ENCODE assay signal across 8 mouse cellular contexts in genomic region chr5:3516481-3517075, GRCm38 (mm10). TPM values are rescaled to one million over a fixed set of nuclear protein-coding genes. Genes with fewer than 3 reads are reported as not detected.
DNase-seq lines count a peak whose midpoint lies in the region; ATAC-seq and TF ChIP-seq lines count a peak whose summit lies in the region.

No protein-coding gene starts in this region.

- H3K4me1 ChIP-seq in liver, adult 2 months (ENCODE audit: control insufficient read depth, insufficient read depth, low read length): peaks cover 4% of the 10 kb centered on the region
- peaks cover 38% of the 10 kb centered on the region for H3K4me1 ChIP-seq in liver, embryonic 12.5 days
- no peaks in the 10 kb centered on the region for H3K4me1 ChIP-seq in heart, embryonic 16.5 days (ENCODE audit: control insufficient read depth, insufficient read depth, low read length)

- TF ChIP-seq POLR2A in liver, adult 2 months (IDR thresholded peaks at IDR 0.05; ENCODE audit: extremely low read depth, insufficient read depth, low read length): no peak

- no peak overlapping the region for H3K27ac ChIP-seq in liver, adult 2 months (replicated peaks; ENCODE audit: insufficient read depth, low read depth, low read length)
- H3K27ac ChIP-seq in liver, embryonic 12.5 days: no peak overlapping the region
- H3K27ac ChIP-seq in heart, embryonic 16.5 days (ENCODE audit: low read length): no peak overlapping the region

- H3K9me3 ChIP-seq in liver, embryonic 12.5 days (replicated peaks): no peaks in the 10 kb centered on the region
- H3K9me3 ChIP-seq in heart, embryonic 16.5 days (replicated peaks; ENCODE audit: control insufficient read depth, low read length): no peaks in the 10 kb centered on the region

- H3K79me2 ChIP-seq in liver, adult 2 months (ENCODE audit: control insufficient read depth, insufficient read depth, low read length): no peaks in the 10 kb centered on the region

- 38% methylated on average over 9 of the region's 9 CpGs for WGBS in liver, adult 2 months
- 66% methylated on average over 9 of the region's 9 CpGs for WGBS in liver, embryonic 12.5 days (ENCODE audit: insufficient replicate concordance)
- WGBS in heart, embryonic 16.5 days: 56% methylated on average over 9 of the region's 9 CpGs

- no peak overlapping the region for H3K4me2 ChIP-seq in liver, embryonic 12.5 days
- H3K4me2 ChIP-seq in heart, embryonic 16.5 days (ENCODE audit: low read depth, low read length): no peak overlapping the region

- TF ChIP-seq CTCF in liver, adult 2 months (IDR thresholded peaks at IDR 0.05; ENCODE audit: low read depth, low read length): peak; percentile 57

- no peak overlapping the region for H3K9ac ChIP-seq in liver, adult 2 months (ENCODE audit: low read depth, low read length)
- H3K9ac ChIP-seq in liver, embryonic 12.5 days: no peak overlapping the region
- H3K9ac ChIP-seq in heart, embryonic 16.5 days (ENCODE audit: low read length): no peak overlapping the region; the same call in 1 of the 2 replicates

- no peaks in the 10 kb centered on the region for H3K27me3 ChIP-seq in liver, adult 2 months (ENCODE audit: control insufficient read depth, insufficient read depth, low read length)
- H3K27me3 ChIP-seq in liver, embryonic 12.5 days (replicated peaks): no peaks in the 10 kb centered on the region
- H3K27me3 ChIP-seq in heart, embryonic 16.5 days (ENCODE audit: control insufficient read depth, insufficient read depth, low read length): no peaks in the 10 kb centered on the region

- peak; percentile 67 for DNase-seq in liver, adult 2 months (ENCODE audit: extremely low read depth, low read depth, low spot score)
- DNase-seq in brain, adult 2 months (ENCODE audit: low read depth, low spot score): peak; percentile 80
- peak; percentile 70 for DNase-seq in kidney, postnatal 14 days
- peak; percentile 74 for DNase-seq in lung, postnatal 10 days
- DNase-seq in right cerebral cortex, adult 2 months (ENCODE audit: low spot score in 2 of 2): peak; percentile 44 to 58
- DNase-seq in urinary bladder, postnatal 10 days (ENCODE audit: low spot score): no peak

- no peak overlapping the region for H3K4me3 ChIP-seq in liver, adult 2 months (ENCODE audit: insufficient read depth, low read depth, low read length)
- no peak overlapping the region for H3K4me3 ChIP-seq in liver, embryonic 12.5 days
- no peak overlapping the region for H3K4me3 ChIP-seq in heart, embryonic 16.5 days (ENCODE audit: low read length)

- peaks cover 12% of the 10 kb centered on the region; the same call in 1 of the 2 replicates for H3K36me3 ChIP-seq in liver, adult 2 months (ENCODE audit: control insufficient read depth, insufficient read depth, low read length)
- H3K36me3 ChIP-seq in liver, embryonic 12.5 days: peaks cover 38% of the 10 kb centered on the region
- peaks cover 14% of the 10 kb centered on the region for H3K36me3 ChIP-seq in heart, embryonic 16.5 days (ENCODE audit: control insufficient read depth, insufficient read depth)

- no peak for ATAC-seq in liver, embryonic 12.5 days
- peak; percentile 85 for ATAC-seq in heart, embryonic 16.5 days (replicated peaks; ENCODE audit: extremely low read depth, insufficient read depth, low FRiP score)

RNA-seq across cellular contexts. Expression of gene Fam133b, which starts 27.1 kb away (rescaled TPM):
- total RNA-seq in liver, adult 2 months (2014; rRNA removed): 9.0 and 10.9 TPM in 2 replicates
- 2.3 and 3.0 TPM in 2 replicates for polyA plus RNA-seq in liver, adult 2 months (2012; rRNA removed)
- 16.1 and 17.4 TPM in 2 replicates for polyA plus RNA-seq in liver, embryonic 12.5 days (2016; fragmentation: Nextera tagmentation; extraction: Ambion mirVana)
- 15.2 TPM in 2 replicates for polyA plus RNA-seq in heart, embryonic 16.5 days (2015; fragmentation: Nextera tagmentation; extraction: Ambion mirVana)

RNA-seq across cellular contexts. Expression of gene 1700109H08Rik, which starts 54.8 kb away (rescaled TPM):
- 1.8 TPM in 2 replicates for total RNA-seq in liver, adult 2 months (2014; rRNA removed)
- polyA plus RNA-seq in liver, adult 2 months (2012; rRNA removed): 0.35 and 0.93 TPM in 2 replicates
- 1.6 and 1.9 TPM in 2 replicates for polyA plus RNA-seq in liver, embryonic 12.5 days (2016; fragmentation: Nextera tagmentation; extraction: Ambion mirVana)
- 2.1 and 2.3 TPM in 2 replicates for polyA plus RNA-seq in heart, embryonic 16.5 days (2015; fragmentation: Nextera tagmentation; extraction: Ambion mirVana)
